Mouse (Mus musculus) intestine, embryonic 15.5 days (tissue): ENCODE measurements around the gene Clint1. TPM values are rescaled to one million over a fixed set of nuclear protein-coding genes. Genes with fewer than 3 reads are reported as not detected.

ENCODE experiments used
- ATAC-seq: fragments of 200-750 bp; cut with Nextera tagmentation; 2 replicates; pipeline ENCODE4 v1.8.0; 2017; ENCODE audit warnings: moderate TSS enrichment, moderate library complexity
- H3K27ac ChIP-seq: fragments of 300-500 bp; sonication (generic); 2 replicates; pipeline ENCODE4 v1.5.1; 2015; ENCODE audit warnings: mild to moderate bottlenecking, inconsistent platforms
- H3K27me3 ChIP-seq: fragments of 300-500 bp; sonication (generic); replicated peaks from 2 replicates; pipeline ENCODE4 v1.6.1; 2015; ENCODE audit warnings: inconsistent platforms
- H3K36me3 ChIP-seq: fragments of 300-500 bp; sonication (generic); 2 replicates; pipeline ENCODE4 v1.6.1; 2015; ENCODE audit warnings: inconsistent platforms
- H3K4me1 ChIP-seq: fragments of 300-500 bp; sonication (generic); replicated peaks from 2 replicates; pipeline ENCODE4 v1.6.1; 2015; ENCODE audit warnings: inconsistent platforms
- H3K4me2 ChIP-seq: fragments of 300-500 bp; sonication (generic); replicated peaks from 2 replicates; pipeline ENCODE4 v1.6.1; 2015; ENCODE audit warnings: mild to moderate bottlenecking, inconsistent platforms
- H3K4me3 ChIP-seq: fragments of 300-500 bp; sonication (generic); replicated peaks from 2 replicates; pipeline ENCODE4 v1.5.1; 2015; ENCODE audit warnings: inconsistent platforms
- H3K9ac ChIP-seq: fragments of 300-500 bp; sonication (generic); 2 replicates; pipeline ENCODE4 v1.6.1; 2015; ENCODE audit warnings: inconsistent platforms
- H3K9me3 ChIP-seq: fragments of 300-500 bp; sonication (generic); 2 replicates; pipeline ENCODE4 v1.6.1; 2016; ENCODE audit warnings: inconsistent platforms
- whole genome bisulfite sequencing: fragments of 180-500 bp; shearing (Covaris S2); methylation state at CpG from one replicate; pipeline ENCODE4 v1.1.7; 2015; 5-methylcytosine and 5-hydroxymethylcytosine counted together
- polyA plus RNA-seq: library from polyadenylated mRNA; unstranded; fragments of >200 nt; fragmentation: Nextera tagmentation; extraction: Ambion mirVana; gene quantifications from 2 replicates; pipeline ENCODE4 v1.2.1, GENCODE M21; 2015

Gene Clint1
- polyA plus RNA-seq, 1 experiment from 2014 or later: 106 TPM

- WGBS: 91% methylated on average over 6 of the region's 6 CpGs
- H3K27me3 ChIP-seq: no peaks in the 10 kb centered on the region
These were observed 66.2 kb downstream of the Clint1 start for GRCm38 (mm10) chr11:45918018-45918417.

GRCm38 (mm10) chr11:45918836-45919235, 67.0 kb downstream of the Clint1 start:
- no peak for ATAC-seq
- no peaks in the 10 kb centered on the region for H3K27me3 ChIP-seq
- no peak overlapping the region for H3K27ac ChIP-seq
- no peaks in the 10 kb centered on the region for H3K9me3 ChIP-seq
- no peak overlapping the region for H3K9ac ChIP-seq
- H3K4me2 ChIP-seq: no peak overlapping the region
- no peaks in the 10 kb centered on the region for H3K36me3 ChIP-seq
- H3K4me3 ChIP-seq: no peak overlapping the region
- 0 out of 2 replicates have a peak, but pooled peaks cover 3% of the 10 kb centered on the region for H3K4me1 ChIP-seq
- 73% methylated on average over 4 of the region's 4 CpGs for WGBS

More at GRCm38 (mm10) chr11:45918018-45918417, 66.2 kb downstream of the Clint1 start:
- no peaks in the 10 kb centered on the region for H3K36me3 ChIP-seq
- no peak overlapping the region for H3K9ac ChIP-seq
- H3K4me1 ChIP-seq: 0 out of 2 replicates have a peak, but pooled peaks cover 3% of the 10 kb centered on the region
- H3K4me3 ChIP-seq: no peak overlapping the region
- no peak overlapping the region for H3K27ac ChIP-seq
- H3K9me3 ChIP-seq: no peaks in the 10 kb centered on the region
- ATAC-seq: no peak
- H3K4me2 ChIP-seq: no peak overlapping the region

GRCm38 (mm10) chr11:45921026-45921425, 69.2 kb downstream of the Clint1 start:
- no peaks in the 10 kb centered on the region for H3K27me3 ChIP-seq
- no peak for ATAC-seq
- no peaks in the 10 kb centered on the region for H3K36me3 ChIP-seq
- H3K9me3 ChIP-seq: no peaks in the 10 kb centered on the region
- no peak overlapping the region for H3K4me3 ChIP-seq
- H3K4me1 ChIP-seq: 0 out of 2 replicates have a peak, but pooled peaks cover 3% of the 10 kb centered on the region
- H3K4me2 ChIP-seq: peak overlapping the region; percentile 37
- no peak overlapping the region for H3K27ac ChIP-seq
- no peak overlapping the region for H3K9ac ChIP-seq
- 44% methylated on average over 8 of the region's 8 CpGs for WGBS

- no peak overlapping the region for H3K9ac ChIP-seq
- 0 out of 2 replicates have a peak overlapping the region, but pooled peaks have one; percentile 1 for H3K4me3 ChIP-seq
These were observed 69.6 kb downstream of the Clint1 start for GRCm38 (mm10) chr11:45921480-45921898.

GRCm38 (mm10) chr11:45925436-45925835, 73.6 kb downstream of the Clint1 start:
- H3K4me1 ChIP-seq: 0 out of 2 replicates have a peak, but pooled peaks cover 3% of the 10 kb centered on the region
- no peak overlapping the region for H3K9ac ChIP-seq
- ATAC-seq: no peak
- no peaks in the 10 kb centered on the region for H3K36me3 ChIP-seq
- no peak overlapping the region for H3K27ac ChIP-seq
- no peak overlapping the region for H3K4me3 ChIP-seq
- H3K4me2 ChIP-seq: no peak overlapping the region
- 72% methylated on average over 6 of the region's 6 CpGs for WGBS
- no peaks in the 10 kb centered on the region for H3K9me3 ChIP-seq
- no peaks in the 10 kb centered on the region for H3K27me3 ChIP-seq

More at GRCm38 (mm10) chr11:45921480-45921898, 69.6 kb downstream of the Clint1 start:
- no peak overlapping the region for H3K27ac ChIP-seq
- no peaks in the 10 kb centered on the region for H3K27me3 ChIP-seq
- H3K4me2 ChIP-seq: peak overlapping the region; percentile 37
- ATAC-seq: no peak
- H3K36me3 ChIP-seq: no peaks in the 10 kb centered on the region
- H3K9me3 ChIP-seq: no peaks in the 10 kb centered on the region
- WGBS: 15% methylated on average over 10 of the region's 10 CpGs
- 0 out of 2 replicates have a peak, but pooled peaks cover 3% of the 10 kb centered on the region for H3K4me1 ChIP-seq

- Histone ChIP-seq H3K9me3 (no peaks in the 10 kb centered on the region), H3K36me3 (0 out of 2 replicates have a peak, but pooled peaks cover 1% of the 10 kb centered on the region), H3K27me3 (no peaks in the 10 kb centered on the region), H3K4me1 (no peaks in the 10 kb centered on the region), H3K4me3 (peak overlapping the region; percentile 40), H3K9ac (peak overlapping the region; percentile 48), H3K4me2 (peak overlapping the region; percentile 67), H3K27ac (no peak overlapping the region)
- peak; percentile 94 for ATAC-seq
- WGBS: under 1% methylated on average over 9 of the region's 9 CpGs
These were observed 74.8 kb downstream of the Clint1 start for GRCm38 (mm10) chr11:45926640-45927082.

GRCm38 (mm10) chr11:45927456-45927855, 75.6 kb downstream of the Clint1 start:
- no peak overlapping the region for H3K9ac ChIP-seq
- 0 out of 2 replicates have a peak, but pooled peaks cover 4% of the 10 kb centered on the region for H3K36me3 ChIP-seq
- H3K4me3 ChIP-seq: no peak overlapping the region
- no peak for ATAC-seq
- no peak overlapping the region for H3K4me2 ChIP-seq
- H3K27ac ChIP-seq: no peak overlapping the region
- no peaks in the 10 kb centered on the region for H3K27me3 ChIP-seq
- H3K4me1 ChIP-seq: no peaks in the 10 kb centered on the region
- H3K9me3 ChIP-seq: no peaks in the 10 kb centered on the region
- 66% methylated on average over 5 of the region's 5 CpGs for WGBS

- Histone ChIP-seq H3K27ac (no peak overlapping the region), H3K27me3 (no peaks in the 10 kb centered on the region), H3K4me3 (no peak overlapping the region), H3K9ac (no peak overlapping the region), H3K4me1 (no peaks in the 10 kb centered on the region), H3K9me3 (no peaks in the 10 kb centered on the region), H3K36me3 (peaks cover 18% of the 10 kb centered on the region), H3K4me2 (no peak overlapping the region)
- no peak for ATAC-seq
- 84% methylated on average over 10 of the region's 10 CpGs for WGBS
These were observed 77.7 kb downstream of the Clint1 start for GRCm38 (mm10) chr11:45929541-45929940.

- Histone ChIP-seq H3K27ac (no peak overlapping the region), H3K9ac (no peak overlapping the region), H3K4me3 (no peak overlapping the region), H3K9me3 (no peaks in the 10 kb centered on the region), H3K4me1 (no peaks in the 10 kb centered on the region), H3K27me3 (no peaks in the 10 kb centered on the region), H3K4me2 (no peak overlapping the region), H3K36me3 (peaks cover 21% of the 10 kb centered on the region)
- no peak for ATAC-seq
- 89% methylated on average over 10 of the region's 10 CpGs for WGBS
These were observed 80.9 kb downstream of the Clint1 start for GRCm38 (mm10) chr11:45932771-45933170.

GRCm38 (mm10) chr11:45937478-45937877, 85.6 kb downstream of the Clint1 start:
- Histone ChIP-seq H3K4me2 (no peak overlapping the region), H3K27ac (no peak overlapping the region), H3K4me1 (no peaks in the 10 kb centered on the region), H3K36me3 (peaks cover 17% of the 10 kb centered on the region), H3K9me3 (no peaks in the 10 kb centered on the region), H3K9ac (no peak overlapping the region), H3K27me3 (no peaks in the 10 kb centered on the region), H3K4me3 (no peak overlapping the region)
- WGBS: 91% methylated on average over 8 of the region's 8 CpGs
- no peak for ATAC-seq

GRCm38 (mm10) chr11:45938917-45939316, 87.1 kb downstream of the Clint1 start:
- no peaks in the 10 kb centered on the region for H3K4me1 ChIP-seq
- no peak overlapping the region for H3K4me2 ChIP-seq
- no peak for ATAC-seq
- no peak overlapping the region for H3K4me3 ChIP-seq
- H3K36me3 ChIP-seq: peaks cover 9% of the 10 kb centered on the region
- no peak overlapping the region for H3K27ac ChIP-seq
- 91% methylated on average over 8 of the region's 8 CpGs for WGBS
- no peak overlapping the region for H3K9ac ChIP-seq
- H3K9me3 ChIP-seq: no peaks in the 10 kb centered on the region
- no peaks in the 10 kb centered on the region for H3K27me3 ChIP-seq

GRCm38 (mm10) chr11:45942281-45942680, 90.4 kb downstream of the Clint1 start:
- Histone ChIP-seq H3K9me3 (no peaks in the 10 kb centered on the region), H3K4me2 (no peak overlapping the region), H3K4me3 (no peak overlapping the region), H3K4me1 (no peaks in the 10 kb centered on the region), H3K9ac (no peak overlapping the region), H3K36me3 (peaks cover under 1% of the 10 kb centered on the region; the same call in 1 of the 2 replicates), H3K27me3 (no peaks in the 10 kb centered on the region), H3K27ac (no peak overlapping the region)
- 87% methylated on average over 7 of the region's 7 CpGs for WGBS
- no peak for ATAC-seq

- H3K4me2 ChIP-seq: peak overlapping the region; percentile 88
- H3K27me3 ChIP-seq: no peaks in the 10 kb centered on the region
- H3K4me1 ChIP-seq: no peaks in the 10 kb centered on the region
- H3K4me3 ChIP-seq: peak overlapping the region; percentile 77
- H3K9ac ChIP-seq: peak overlapping the region; percentile 78; the same call in 1 of the 2 replicates
- H3K36me3 ChIP-seq: no peaks in the 10 kb centered on the region; the same call in 1 of the 2 replicates
- H3K9me3 ChIP-seq: no peaks in the 10 kb centered on the region
- H3K27ac ChIP-seq: no peak overlapping the region
- ATAC-seq: no peak
- WGBS: 46% methylated on average over 7 of the region's 7 CpGs
These were observed 91.4 kb downstream of the Clint1 start for GRCm38 (mm10) chr11:45943108-45943705.
